Mouse (Mus musculus) limb, embryonic 11.5 days (tissue): ENCODE measurements around the gene A2ml1. TPM values are rescaled to one million over a fixed set of nuclear protein-coding genes. Genes with fewer than 3 reads are reported as not detected.

Experiments
- ATAC-seq: fragments of 200-750 bp; cut with Nextera tagmentation; 2 replicates; pipeline ENCODE4 v1.8.0; 2017; ENCODE audit warnings: low read depth; ENCODE audit not compliant: insufficient number of reproducible peaks, low FRiP score, low TSS enrichment
- DNase-seq: peaks from one replicate; pipeline ENCODE4 v3.0.0-alpha.2; 2015; ENCODE audit warnings: low spot score
- H3K27ac ChIP-seq: fragments of 300-500 bp; sonication (generic); replicated peaks from 2 replicates; pipeline ENCODE4 v1.5.1; 2014; ENCODE audit warnings: low read depth, mild to moderate bottlenecking, low read length
- H3K27me3 ChIP-seq: fragments of 300-500 bp; sonication (generic); 2 replicates; pipeline ENCODE4 v1.6.1; 2014; ENCODE audit warnings: mild to moderate bottlenecking, low read length, mixed read lengths; ENCODE audit not compliant: control insufficient read depth, insufficient read depth
- H3K36me3 ChIP-seq: fragments of 300-500 bp; sonication (generic); 2 replicates; pipeline ENCODE4 v1.6.1; 2014; ENCODE audit warnings: mild to moderate bottlenecking, low read length, moderate library complexity, mixed read lengths; ENCODE audit not compliant: control insufficient read depth, insufficient read depth
- H3K4me1 ChIP-seq: fragments of 300-500 bp; sonication (generic); 2 replicates; pipeline ENCODE4 v1.6.1; 2014; ENCODE audit warnings: low read length, mixed read lengths; ENCODE audit not compliant: control insufficient read depth, insufficient read depth
- H3K4me2 ChIP-seq: fragments of 300-500 bp; sonication (generic); 2 replicates; pipeline ENCODE4 v1.6.1; 2014; ENCODE audit warnings: low read depth, mild to moderate bottlenecking, moderate library complexity; ENCODE audit not compliant: severe bottlenecking
- H3K4me3 ChIP-seq: fragments of 300-500 bp; sonication (generic); 2 replicates; pipeline ENCODE4 v1.5.1; 2014; ENCODE audit warnings: low read depth, low read length
- H3K9ac ChIP-seq: fragments of 300-500 bp; sonication (generic); 2 replicates; pipeline ENCODE4 v1.6.1; 2014; ENCODE audit warnings: mild to moderate bottlenecking, low read length
- H3K9me3 ChIP-seq: fragments of 300-500 bp; sonication (generic); 2 replicates; pipeline ENCODE4 v1.6.1; 2016; ENCODE audit warnings: low read length; ENCODE audit not compliant: control insufficient read depth
- whole genome bisulfite sequencing: fragments of 180-500 bp; shearing (Covaris S2); extraction: QIAGEN DNeasy Blood & Tissue Kit; methylation state at CpG from one replicate; pipeline ENCODE4 v1.1.7; 2014; 5-methylcytosine and 5-hydroxymethylcytosine counted together
- polyA plus RNA-seq: library from polyadenylated mRNA; unstranded; fragments of >200 nt; fragmentation: Nextera tagmentation; extraction: Ambion mirVana; gene quantifications from 2 replicates; pipeline ENCODE4 v1.2.1, GENCODE M21; 2014

A2ml1 gene
- polyA plus RNA-seq, 1 experiment from 2014 or later = not detected

- Histone ChIP-seq H3K36me3 (no peaks in the 10 kb centered on the region), H3K9ac (no peak overlapping the region)
- 64% methylated on average over 10 of the region's 10 CpGs for WGBS
Measured at GRCm38 (mm10) chr6:128602463-128603201, 21.2 kb upstream of the A2ml1 start.

GRCm38 (mm10) chr6:128602026-128602425, 20.6 kb upstream of the A2ml1 start:
- Histone ChIP-seq H3K4me3 (no peak overlapping the region), H3K36me3 (no peaks in the 10 kb centered on the region), H3K4me2 (no peak overlapping the region), H3K27me3 (no peaks in the 10 kb centered on the region), H3K4me1 (0 out of 2 replicates have a peak, but pooled peaks cover 4% of the 10 kb centered on the region), H3K9me3 (no peaks in the 10 kb centered on the region), H3K9ac (no peak overlapping the region), H3K27ac (no peak overlapping the region)
- 71% methylated on average over 3 of the region's 3 CpGs for WGBS
- ATAC-seq (no peak), DNase-seq (no peak)

More at GRCm38 (mm10) chr6:128602463-128603201, 21.2 kb upstream of the A2ml1 start:
- Histone ChIP-seq H3K4me2 (no peak overlapping the region), H3K27me3 (no peaks in the 10 kb centered on the region), H3K27ac (no peak overlapping the region), H3K4me1 (no peaks in the 10 kb centered on the region), H3K4me3 (no peak overlapping the region), H3K9me3 (no peaks in the 10 kb centered on the region)
- DNase-seq (no peak), ATAC-seq (no peak)

- no peak for DNase-seq
- H3K9ac ChIP-seq = no peak overlapping the region
- ATAC-seq = no peak
- 61% methylated on average over 4 of the region's 4 CpGs for WGBS
- H3K27ac ChIP-seq = no peak overlapping the region
- H3K4me1 ChIP-seq = 0 out of 2 replicates have a peak, but pooled peaks cover 4% of the 10 kb centered on the region
- H3K9me3 ChIP-seq = no peaks in the 10 kb centered on the region
- H3K4me2 ChIP-seq = no peak overlapping the region
- no peaks in the 10 kb centered on the region for H3K27me3 ChIP-seq
- H3K4me3 ChIP-seq = no peak overlapping the region
- H3K36me3 ChIP-seq = no peaks in the 10 kb centered on the region
Measured at GRCm38 (mm10) chr6:128599555-128599954, 18.1 kb upstream of the A2ml1 start.

- DNase-seq (no peak), ATAC-seq (no peak)
- no peak overlapping the region for H3K27ac ChIP-seq
- H3K27me3 ChIP-seq = no peaks in the 10 kb centered on the region
- 0 out of 2 replicates have a peak, but pooled peaks cover 4% of the 10 kb centered on the region for H3K4me1 ChIP-seq
- H3K9me3 ChIP-seq = no peaks in the 10 kb centered on the region
- H3K4me2 ChIP-seq = no peak overlapping the region
- no peak overlapping the region for H3K4me3 ChIP-seq
- H3K9ac ChIP-seq = no peak overlapping the region
- no peaks in the 10 kb centered on the region for H3K36me3 ChIP-seq
- WGBS = 57% methylated on average over 2 of the region's 2 CpGs
Measured at GRCm38 (mm10) chr6:128598256-128599047, 17.0 kb upstream of the A2ml1 start.

- Histone ChIP-seq H3K4me1 (0 out of 2 replicates have a peak, but pooled peaks cover 4% of the 10 kb centered on the region), H3K27me3 (no peaks in the 10 kb centered on the region), H3K36me3 (no peaks in the 10 kb centered on the region), H3K4me2 (peak overlapping the region; percentile 32), H3K9ac (0 out of 2 replicates have a peak overlapping the region, but pooled peaks have one; percentile 27), H3K4me3 (no peak overlapping the region), H3K9me3 (no peaks in the 10 kb centered on the region), H3K27ac (no peak overlapping the region; the same call in 1 of the 2 replicates)
- 21% methylated on average over 9 of the region's 9 CpGs for WGBS
- DNase-seq (peak; percentile 56), ATAC-seq (peak; percentile 75)
Measured at GRCm38 (mm10) chr6:128597121-128597522, 15.7 kb upstream of the A2ml1 start.

- ATAC-seq (no peak), DNase-seq (no peak)
- no peak overlapping the region for H3K4me2 ChIP-seq
- H3K27ac ChIP-seq = no peak overlapping the region
- H3K36me3 ChIP-seq = no peaks in the 10 kb centered on the region
- H3K4me3 ChIP-seq = no peak overlapping the region
- H3K4me1 ChIP-seq = 0 out of 2 replicates have a peak, but pooled peaks cover 4% of the 10 kb centered on the region
- H3K9me3 ChIP-seq = no peaks in the 10 kb centered on the region
- H3K27me3 ChIP-seq = no peaks in the 10 kb centered on the region
- 87% methylated on average over 9 of the region's 9 CpGs for WGBS
- H3K9ac ChIP-seq = no peak overlapping the region
Measured at GRCm38 (mm10) chr6:128594651-128595050, 13.2 kb upstream of the A2ml1 start.

- H3K9ac ChIP-seq = no peak overlapping the region
- no peak overlapping the region for H3K4me2 ChIP-seq
- H3K27me3 ChIP-seq = no peaks in the 10 kb centered on the region
- H3K9me3 ChIP-seq = no peaks in the 10 kb centered on the region
- no peak for ATAC-seq
- no peak for DNase-seq
- H3K36me3 ChIP-seq = no peaks in the 10 kb centered on the region
- no peak overlapping the region for H3K27ac ChIP-seq
- H3K4me3 ChIP-seq = no peak overlapping the region
- no peaks in the 10 kb centered on the region for H3K4me1 ChIP-seq
- WGBS = 75% methylated on average over 4 of the region's 4 CpGs
Measured at GRCm38 (mm10) chr6:128589426-128589825, 8.0 kb upstream of the A2ml1 start.

- Histone ChIP-seq H3K27ac (no peak overlapping the region), H3K9ac (no peak overlapping the region), H3K36me3 (no peaks in the 10 kb centered on the region), H3K9me3 (no peaks in the 10 kb centered on the region), H3K4me1 (no peaks in the 10 kb centered on the region), H3K27me3 (no peaks in the 10 kb centered on the region), H3K4me3 (no peak overlapping the region), H3K4me2 (no peak overlapping the region)
- ATAC-seq (no peak), DNase-seq (no peak)
- WGBS = 86% methylated on average over 6 of the region's 6 CpGs
Measured at GRCm38 (mm10) chr6:128587619-128588018, 6.2 kb upstream of the A2ml1 start.
